Mouse (Mus musculus): ENCODE data around the gene Fam166b. TPM values are rescaled to one million over a fixed set of nuclear protein-coding genes. Genes with fewer than 3 reads are reported as not detected.
A peak's percentile ranks its signal among the peaks of the same experiment; 100 is the strongest.

The Fam166b gene
- total and polyA plus RNA-seq, 3 experiments = 0.11 TPM; not detected in 2

GRCm38 (mm10) chr4:43421632-43422240, 7.2 kb downstream of the Fam166b start:
- TF ChIP-seq TAL1 (conservative IDR thresholded peaks at IDR 0.05; ENCODE audit: low read depth, low read length) (no peak), CTCF (IDR thresholded peaks at IDR 0.05; ENCODE audit: low read depth, low read length) (no peak), POLR2AphosphoS5 (IDR thresholded peaks at IDR 0.05; ENCODE audit: insufficient replicate concordance, low read depth, low read length) (no peak), GATA1 (IDR thresholded peaks at IDR 0.05; ENCODE audit: borderline replicate concordance, low read length) (no peak), GATA2 (IDR thresholded peaks at IDR 0.05; ENCODE audit: borderline replicate concordance, low read depth, low read length) (no peak)
- no peak for DNase-seq (ENCODE audit: low spot score)
- Histone ChIP-seq H3K4me3 (ENCODE audit: low read depth, low read length) (no peak overlapping the region), H3K4me1 (ENCODE audit: insufficient read depth, low read depth, low read length) (peaks cover 46% of the 10 kb centered on the region), H3K27me3 (ENCODE audit: insufficient read depth, low read length) (peaks cover 36% of the 10 kb centered on the region; the same call in 1 of the 2 replicates), H3K36me3 (replicated peaks) (no peaks in the 10 kb centered on the region), H3K9me3 (replicated peaks) (peaks cover 7% of the 10 kb centered on the region)
- no peak for ATAC-seq (ENCODE audit: extremely low read depth, insufficient number of reproducible peaks, low FRiP score, poor library complexity, severe bottlenecking)

GRCm38 (mm10) chr4:43420305-43420704, 8.6 kb downstream of the Fam166b start:
- Histone ChIP-seq H3K4me1 (ENCODE audit: insufficient read depth, low read depth, low read length) (peaks cover 52% of the 10 kb centered on the region), H3K27me3 (ENCODE audit: insufficient read depth, low read length) (peaks cover 27% of the 10 kb centered on the region; the same call in 1 of the 2 replicates), H3K4me3 (ENCODE audit: low read depth, low read length) (no peak overlapping the region), H3K9me3 (replicated peaks) (peaks cover 21% of the 10 kb centered on the region), H3K36me3 (replicated peaks) (peaks cover 2% of the 10 kb centered on the region)
- DNase-seq (ENCODE audit: low spot score) (peak; percentile 61), ATAC-seq (ENCODE audit: extremely low read depth, insufficient number of reproducible peaks, low FRiP score, poor library complexity, severe bottlenecking) (no peak)
- TF ChIP-seq CTCF (IDR thresholded peaks at IDR 0.05; ENCODE audit: low read depth, low read length) (peak; percentile 84), GATA1 (IDR thresholded peaks at IDR 0.05; ENCODE audit: borderline replicate concordance, low read length) (no peak)

DNA sequence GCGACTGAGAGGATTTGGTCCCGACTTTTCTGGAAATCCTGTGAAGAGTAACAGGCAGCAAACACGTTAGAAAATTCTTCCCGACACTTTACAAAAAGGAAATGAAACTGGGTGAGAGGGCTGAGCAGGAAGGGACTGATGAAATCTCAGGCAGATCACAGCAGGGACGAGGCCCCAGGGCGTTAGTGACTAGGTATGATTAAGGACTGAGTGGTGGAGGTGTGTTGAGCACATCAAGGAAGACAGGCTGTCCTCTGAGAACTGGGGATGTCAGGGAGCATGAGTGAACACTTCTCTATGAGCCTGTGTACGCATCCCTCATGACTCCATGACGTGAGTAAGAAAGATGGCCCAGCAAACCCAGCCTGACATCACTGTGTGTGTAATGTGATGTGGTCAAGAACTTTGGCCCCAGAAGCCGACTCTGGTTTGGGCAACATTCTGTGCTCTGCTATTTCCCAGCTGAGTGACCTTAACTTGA, 9.1 kb downstream of the Fam166b start:
- DNase-seq (ENCODE audit: low spot score) (no peak), ATAC-seq (ENCODE audit: extremely low read depth, insufficient number of reproducible peaks, low FRiP score, poor library complexity, severe bottlenecking) (no peak)
- TF ChIP-seq POLR2AphosphoS5 (IDR thresholded peaks at IDR 0.05; ENCODE audit: insufficient replicate concordance, low read depth, low read length) = no peak
- no peak for TF ChIP-seq TAL1 (conservative IDR thresholded peaks at IDR 0.05; ENCODE audit: low read depth, low read length)
- no peak for TF ChIP-seq GATA2 (IDR thresholded peaks at IDR 0.05; ENCODE audit: borderline replicate concordance, low read depth, low read length)
- TF ChIP-seq CTCF (IDR thresholded peaks at IDR 0.05; ENCODE audit: low read depth, low read length) = no peak
- no peak overlapping the region for H3K4me3 ChIP-seq (ENCODE audit: low read depth, low read length)
- peaks cover 2% of the 10 kb centered on the region for H3K36me3 ChIP-seq (replicated peaks)
- H3K27me3 ChIP-seq (ENCODE audit: insufficient read depth, low read length) = peaks cover 23% of the 10 kb centered on the region; the same call in 1 of the 2 replicates
- H3K9me3 ChIP-seq (replicated peaks) = peaks cover 26% of the 10 kb centered on the region
- peaks cover 54% of the 10 kb centered on the region for H3K4me1 ChIP-seq (ENCODE audit: insufficient read depth, low read depth, low read length)

- TF ChIP-seq TAL1 (conservative IDR thresholded peaks at IDR 0.05; ENCODE audit: low read depth, low read length) (no peak), GATA1 (IDR thresholded peaks at IDR 0.05; ENCODE audit: borderline replicate concordance, low read length) (no peak), GATA2 (IDR thresholded peaks at IDR 0.05; ENCODE audit: borderline replicate concordance, low read depth, low read length) (no peak), CTCF (IDR thresholded peaks at IDR 0.05; ENCODE audit: low read depth, low read length) (no peak), POLR2AphosphoS5 (IDR thresholded peaks at IDR 0.05; ENCODE audit: insufficient replicate concordance, low read depth, low read length) (no peak)
- H3K27me3 ChIP-seq (ENCODE audit: insufficient read depth, low read length) = peaks cover 19% of the 10 kb centered on the region; the same call in 1 of the 2 replicates
- no peak overlapping the region; the same call in 1 of the 2 replicates for H3K4me3 ChIP-seq (ENCODE audit: low read depth, low read length)
- DNase-seq (ENCODE audit: low spot score) (no peak), ATAC-seq (ENCODE audit: extremely low read depth, insufficient number of reproducible peaks, low FRiP score, poor library complexity, severe bottlenecking) (no peak)
- peaks cover 2% of the 10 kb centered on the region for H3K36me3 ChIP-seq (replicated peaks)
- peaks cover 62% of the 10 kb centered on the region for H3K4me1 ChIP-seq (ENCODE audit: insufficient read depth, low read depth, low read length)
- peaks cover 29% of the 10 kb centered on the region for H3K9me3 ChIP-seq (replicated peaks)
Measured at GRCm38 (mm10) chr4:43418973-43419656, 9.8 kb downstream of the Fam166b start.

GRCm38 (mm10) chr4:43418450-43418849, 10.5 kb downstream of the Fam166b start:
- DNase-seq (ENCODE audit: low spot score) (no peak), ATAC-seq (ENCODE audit: extremely low read depth, insufficient number of reproducible peaks, low FRiP score, poor library complexity, severe bottlenecking) (no peak)
- Histone ChIP-seq H3K27me3 (ENCODE audit: insufficient read depth, low read length) (peaks cover 13% of the 10 kb centered on the region; the same call in 1 of the 2 replicates), H3K4me1 (ENCODE audit: insufficient read depth, low read depth, low read length) (peaks cover 67% of the 10 kb centered on the region), H3K36me3 (replicated peaks) (peaks cover 2% of the 10 kb centered on the region), H3K4me3 (ENCODE audit: low read depth, low read length) (no peak overlapping the region; the same call in 1 of the 2 replicates), H3K9me3 (replicated peaks) (peaks cover 29% of the 10 kb centered on the region)
- TF ChIP-seq CTCF (IDR thresholded peaks at IDR 0.05; ENCODE audit: low read depth, low read length) (no peak), POLR2AphosphoS5 (IDR thresholded peaks at IDR 0.05; ENCODE audit: insufficient replicate concordance, low read depth, low read length) (no peak), TAL1 (conservative IDR thresholded peaks at IDR 0.05; ENCODE audit: low read depth, low read length) (no peak), GATA1 (IDR thresholded peaks at IDR 0.05; ENCODE audit: borderline replicate concordance, low read length) (no peak), GATA2 (IDR thresholded peaks at IDR 0.05; ENCODE audit: borderline replicate concordance, low read depth, low read length) (no peak)

DNA sequence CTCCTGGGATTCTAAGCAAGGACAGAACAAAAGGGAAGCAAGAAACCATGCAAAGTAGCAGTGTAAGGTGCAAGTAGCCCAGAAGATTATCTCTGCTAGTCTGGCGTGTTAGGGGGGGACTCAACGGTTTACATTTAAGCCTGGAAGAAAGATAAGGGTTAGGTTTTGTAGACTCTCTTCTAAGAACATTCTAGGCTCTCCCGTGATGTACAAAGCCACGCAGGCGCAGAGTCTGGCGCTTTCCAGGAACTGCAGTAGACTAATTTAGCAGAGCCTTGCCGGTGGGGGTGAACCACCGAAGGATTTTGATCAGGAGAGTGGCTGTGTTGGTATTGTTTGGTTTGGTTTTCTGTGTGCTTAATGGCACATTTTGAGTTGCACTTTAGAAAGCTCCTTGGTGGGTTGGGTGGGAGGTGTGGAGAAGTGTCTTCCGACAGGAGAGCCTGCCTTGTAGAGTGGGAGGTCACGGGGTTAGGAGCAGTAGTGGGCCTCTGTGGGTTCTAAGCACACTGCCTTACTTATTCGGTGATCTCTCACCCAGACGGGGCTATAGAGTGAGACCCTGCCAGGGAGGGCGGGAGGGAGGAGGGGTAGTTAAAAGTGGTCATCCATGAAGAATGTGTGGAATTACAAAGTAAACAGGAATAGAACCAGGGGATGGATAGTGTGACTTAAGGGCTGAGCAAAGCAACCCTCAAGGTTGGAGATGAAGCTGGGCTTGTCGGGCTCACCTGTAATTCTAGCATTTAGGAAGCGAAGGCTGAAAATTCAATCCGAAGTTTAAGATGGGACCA, 11.5 kb downstream of the Fam166b start:
- Histone ChIP-seq H3K9me3 (replicated peaks) (peaks cover 29% of the 10 kb centered on the region), H3K27me3 (ENCODE audit: insufficient read depth, low read length) (peaks cover 10% of the 10 kb centered on the region; the same call in 1 of the 2 replicates), H3K36me3 (replicated peaks) (peaks cover 2% of the 10 kb centered on the region), H3K4me1 (ENCODE audit: insufficient read depth, low read depth, low read length) (peaks cover 70% of the 10 kb centered on the region), H3K4me3 (ENCODE audit: low read depth, low read length) (peak overlapping the region; percentile 62)
- TF ChIP-seq TAL1 (conservative IDR thresholded peaks at IDR 0.05; ENCODE audit: low read depth, low read length) (peak; percentile 78), CTCF (IDR thresholded peaks at IDR 0.05; ENCODE audit: low read depth, low read length) (no peak)
- ATAC-seq (ENCODE audit: extremely low read depth, insufficient number of reproducible peaks, low FRiP score, poor library complexity, severe bottlenecking) (peak; percentile 77), DNase-seq (ENCODE audit: low spot score) (peak; percentile 76)
